Mouse (Mus musculus): Measurements from ENCODE around the gene Irs1. TPM values are rescaled to one million over a fixed set of nuclear protein-coding genes. Genes with fewer than 3 reads are reported as not detected.
A peak's percentile ranks its signal among the peaks of the same experiment; 100 is the strongest.

The Irs1 gene
- polyA plus RNA-seq, 1 experiment from 2014 or later: 9.2 TPM

GRCm38 (mm10) chr1:82243260-82243825 lies 47.9 kb downstream of the Irs1 start:
- Histone ChIP-seq H3K27ac (no peak overlapping the region), H3K9me3 (no peaks in the 10 kb centered on the region), H3K36me3 (peaks cover 3% of the 10 kb centered on the region; the same call in 1 of the 2 replicates), H3K9ac (no peak overlapping the region), H3K4me2 (no peak overlapping the region), H3K27me3 (no peaks in the 10 kb centered on the region), H3K4me1 (peaks cover 30% of the 10 kb centered on the region), H3K4me3 (no peak overlapping the region)
- WGBS: 88% methylated on average over 6 of the region's 6 CpGs
- no peak for ATAC-seq (ENCODE audit: insufficient number of reproducible peaks, insufficient read depth, low FRiP score, low TSS enrichment, low read depth)

DNA sequence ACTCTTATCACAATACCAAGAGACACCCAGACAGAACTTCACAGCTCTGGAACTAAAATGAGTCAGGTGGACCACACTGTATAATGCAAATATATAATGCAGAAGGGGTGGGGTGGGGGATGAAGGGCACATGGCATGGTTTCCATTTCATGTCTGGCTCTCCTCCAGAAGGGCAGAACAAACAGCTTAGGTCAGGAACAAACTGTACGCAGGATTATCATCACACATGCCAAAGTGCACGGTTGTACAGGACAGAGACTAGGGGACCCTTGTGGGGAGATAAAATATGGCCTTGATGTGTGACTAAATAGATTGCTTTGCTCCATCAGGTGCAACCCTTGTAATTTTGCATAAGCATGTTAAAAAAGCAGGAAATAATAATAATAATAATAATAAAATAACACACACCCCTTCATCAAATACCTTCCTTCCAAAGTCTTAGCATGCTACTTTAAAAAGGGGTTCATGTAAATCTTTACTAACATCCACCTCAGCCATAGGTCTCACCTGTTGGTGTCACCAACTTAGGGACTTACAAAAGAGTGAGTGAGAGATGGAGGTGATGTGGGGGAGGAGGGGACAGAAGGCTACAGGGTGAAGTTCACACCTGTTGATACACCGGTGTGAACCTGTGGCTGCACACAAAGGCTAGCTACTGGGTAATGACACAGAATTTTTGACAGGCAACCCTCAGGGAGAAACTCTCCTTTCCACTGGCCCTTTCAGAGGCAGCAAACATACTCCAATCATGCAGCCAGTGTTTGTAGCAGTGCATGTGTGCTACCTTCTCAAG lies 51.6 kb downstream of the Irs1 start:
- 66% methylated on average over 3 of the region's 3 CpGs for WGBS
- ATAC-seq (ENCODE audit: insufficient number of reproducible peaks, insufficient read depth, low FRiP score, low TSS enrichment, low read depth): no peak
- Histone ChIP-seq H3K36me3 (peaks cover 21% of the 10 kb centered on the region), H3K4me3 (no peak overlapping the region), H3K27ac (no peak overlapping the region), H3K27me3 (no peaks in the 10 kb centered on the region), H3K9ac (no peak overlapping the region), H3K4me2 (no peak overlapping the region), H3K4me1 (peaks cover 13% of the 10 kb centered on the region; the same call in 1 of the 2 replicates), H3K9me3 (no peaks in the 10 kb centered on the region)

- H3K4me2 ChIP-seq: no peak overlapping the region
- no peak overlapping the region for H3K27ac ChIP-seq
- H3K9me3 ChIP-seq: no peaks in the 10 kb centered on the region
- no peak for ATAC-seq (ENCODE audit: insufficient number of reproducible peaks, insufficient read depth, low FRiP score, low TSS enrichment, low read depth)
- H3K36me3 ChIP-seq: peaks cover 34% of the 10 kb centered on the region
- no peak overlapping the region for H3K9ac ChIP-seq
- 69% methylated on average over 4 of the region's 4 CpGs for WGBS
- no peaks in the 10 kb centered on the region for H3K27me3 ChIP-seq
- peaks cover 13% of the 10 kb centered on the region; the same call in 1 of the 2 replicates for H3K4me1 ChIP-seq
- H3K4me3 ChIP-seq: no peak overlapping the region
Observed at GRCm38 (mm10) chr1:82238245-82238644, 53.0 kb downstream of the Irs1 start.

DNA sequence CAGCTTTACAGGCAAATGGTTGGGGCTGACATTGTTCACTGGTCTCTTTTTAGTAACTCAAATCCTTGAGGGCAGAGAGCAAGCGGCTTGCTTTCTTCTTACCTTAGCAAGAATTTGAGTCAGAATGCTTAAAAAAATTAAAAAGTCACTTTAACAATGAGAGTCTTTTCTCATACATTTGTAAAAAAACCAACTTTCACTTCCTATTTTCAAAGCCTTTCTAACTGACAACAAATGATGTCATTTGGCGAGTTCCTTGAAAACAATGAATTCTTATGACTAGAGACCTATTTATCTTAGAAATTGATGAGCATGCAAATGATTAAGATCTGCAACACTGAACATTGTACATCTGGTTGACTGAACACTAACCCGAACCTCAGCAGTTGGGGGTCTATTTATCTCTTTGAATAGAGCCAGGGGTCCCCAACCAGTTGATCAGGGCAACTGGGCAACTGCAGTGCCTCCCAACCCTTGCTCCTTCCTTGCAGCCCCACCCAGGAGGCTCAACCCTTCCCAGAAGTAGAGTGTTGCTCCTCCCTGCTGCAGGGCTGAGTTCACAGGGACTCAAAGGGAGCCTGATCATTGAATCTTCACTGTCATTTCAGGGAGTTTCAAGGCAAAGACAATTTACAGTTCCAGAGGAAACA lies 55.6 kb downstream of the Irs1 start:
- no peak for ATAC-seq (ENCODE audit: insufficient number of reproducible peaks, insufficient read depth, low FRiP score, low TSS enrichment, low read depth)
- Histone ChIP-seq H3K4me1 (peaks cover 13% of the 10 kb centered on the region; the same call in 1 of the 2 replicates), H3K4me2 (no peak overlapping the region), H3K27ac (no peak overlapping the region), H3K27me3 (no peaks in the 10 kb centered on the region), H3K9ac (no peak overlapping the region), H3K9me3 (no peaks in the 10 kb centered on the region), H3K4me3 (no peak overlapping the region), H3K36me3 (peaks cover 35% of the 10 kb centered on the region)
- 85% methylated on average over 3 of the region's 3 CpGs for WGBS

- Histone ChIP-seq H3K4me3 (no peak overlapping the region), H3K27ac (no peak overlapping the region), H3K4me1 (peaks cover 7% of the 10 kb centered on the region; the same call in 1 of the 2 replicates), H3K9ac (no peak overlapping the region), H3K27me3 (no peaks in the 10 kb centered on the region), H3K36me3 (peaks cover 32% of the 10 kb centered on the region), H3K9me3 (no peaks in the 10 kb centered on the region), H3K4me2 (no peak overlapping the region)
- no peak for ATAC-seq (ENCODE audit: insufficient number of reproducible peaks, insufficient read depth, low FRiP score, low TSS enrichment, low read depth)
- 89% methylated on average over 3 of the region's 3 CpGs for WGBS
Observed at GRCm38 (mm10) chr1:82234616-82235015, 56.6 kb downstream of the Irs1 start.

DNA sequence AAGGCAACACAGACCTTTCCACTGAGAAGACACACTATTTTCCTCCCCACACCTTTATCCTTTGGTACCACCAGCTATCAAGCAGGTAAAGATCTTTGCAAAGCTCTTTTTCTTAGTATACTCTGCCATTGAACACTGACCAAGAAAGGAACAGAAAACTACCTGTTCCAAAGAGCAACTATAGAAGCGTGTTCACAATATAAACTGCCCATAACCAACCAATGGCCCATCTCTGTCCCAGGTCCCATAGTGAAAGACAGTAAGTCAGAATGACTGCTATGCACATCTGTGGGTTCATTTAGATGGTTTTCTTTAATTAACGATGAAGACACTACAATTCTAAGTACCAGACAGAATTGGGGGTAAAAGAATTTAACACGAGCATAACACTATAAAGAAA lies 58.4 kb downstream of the Irs1 start, which contains the start of gene Gm9747:
Gm9747 (plus strand) TSS at position 301 of the 400 bp plus-strand sequence.
- Histone ChIP-seq H3K9ac (no peak within 1 kb of the TSS), H3K27me3 (no peaks in the 10 kb centered on the region), H3K36me3 (peaks cover 32% of the 10 kb centered on the region), H3K4me1 (no peaks in the 10 kb centered on the region), H3K27ac (no peak within 1 kb of the TSS), H3K4me2 (no peak within 1 kb of the TSS), H3K4me3 (no peak within 1 kb of the TSS), H3K9me3 (no peaks in the 10 kb centered on the region)
- ATAC-seq (ENCODE audit: insufficient number of reproducible peaks, insufficient read depth, low FRiP score, low TSS enrichment, low read depth): no peak
- 91% methylated on average over 3 of the region's 3 CpGs for WGBS

- Histone ChIP-seq H3K27me3 (no peaks in the 10 kb centered on the region), H3K9me3 (no peaks in the 10 kb centered on the region), H3K27ac (no peak overlapping the region), H3K4me2 (no peak overlapping the region), H3K4me1 (no peaks in the 10 kb centered on the region), H3K9ac (no peak overlapping the region), H3K4me3 (no peak overlapping the region), H3K36me3 (peaks cover 7% of the 10 kb centered on the region; the same call in 1 of the 2 replicates)
- ATAC-seq (ENCODE audit: insufficient number of reproducible peaks, insufficient read depth, low FRiP score, low TSS enrichment, low read depth): no peak
Observed at GRCm38 (mm10) chr1:82228841-82229240, 62.4 kb downstream of the Irs1 start.

DNA sequence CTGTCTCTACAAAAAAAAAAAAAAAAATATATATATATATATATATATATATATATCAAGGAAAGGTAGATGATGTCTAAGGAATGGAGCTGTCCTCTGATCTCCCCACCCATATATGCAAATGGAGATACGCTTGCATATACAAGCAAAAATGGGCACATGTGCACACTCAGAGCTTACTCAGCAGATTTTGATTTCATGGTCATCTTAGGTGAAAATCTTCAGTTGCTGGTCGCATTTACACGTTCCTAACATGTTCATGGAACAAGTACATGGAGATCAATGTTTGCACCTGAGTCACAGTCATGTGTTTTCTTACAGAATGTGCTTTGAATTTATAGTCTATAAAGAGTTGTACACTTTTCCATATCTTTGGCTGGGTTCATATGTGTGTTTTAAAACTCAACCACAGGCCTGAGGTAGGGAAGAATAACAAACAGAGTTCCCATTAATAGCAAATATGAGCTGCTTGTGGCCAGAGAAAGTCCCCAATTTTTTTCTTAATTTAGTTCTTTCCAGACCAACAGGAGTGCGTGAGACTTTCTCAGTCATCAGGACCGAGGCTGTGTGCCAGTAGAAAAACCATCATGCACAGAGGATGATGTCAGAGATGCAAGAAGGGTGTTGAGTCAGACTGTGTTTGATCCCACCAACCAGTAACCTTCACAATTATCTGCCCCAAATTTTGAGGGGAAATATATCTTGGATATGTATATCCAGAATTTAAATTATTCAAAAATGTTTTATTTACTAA lies 68.0 kb downstream of the Irs1 start:
- Histone ChIP-seq H3K27ac (no peak overlapping the region), H3K4me3 (no peak overlapping the region), H3K4me1 (peaks cover 12% of the 10 kb centered on the region), H3K27me3 (no peaks in the 10 kb centered on the region), H3K36me3 (no peaks in the 10 kb centered on the region), H3K4me2 (no peak overlapping the region), H3K9ac (no peak overlapping the region), H3K9me3 (no peaks in the 10 kb centered on the region)
- WGBS: 91% methylated on average over 5 of the region's 5 CpGs
- no peak for ATAC-seq (ENCODE audit: insufficient number of reproducible peaks, insufficient read depth, low FRiP score, low TSS enrichment, low read depth)

DNA sequence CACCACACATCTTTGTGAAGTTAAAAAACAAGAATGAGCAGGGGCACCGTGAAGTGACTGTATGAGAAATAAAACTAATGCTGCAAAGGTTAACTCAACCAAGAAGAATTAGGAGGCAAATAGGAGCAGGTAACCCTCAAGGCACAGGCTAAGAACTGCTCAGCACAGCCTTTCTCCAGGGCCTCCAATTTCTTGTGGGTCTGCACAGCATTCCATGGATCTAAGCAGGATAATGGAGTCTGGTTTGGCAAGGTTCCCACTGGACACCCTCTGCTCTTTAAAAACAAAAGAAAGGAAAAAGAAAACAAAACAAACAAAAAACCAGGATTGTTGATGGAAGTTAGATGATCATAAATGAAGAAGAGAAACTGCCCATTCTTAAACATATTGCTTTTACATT lies 69.8 kb downstream of the Irs1 start:
- no peak for ATAC-seq (ENCODE audit: insufficient number of reproducible peaks, insufficient read depth, low FRiP score, low TSS enrichment, low read depth)
- H3K4me1 ChIP-seq: peaks cover 12% of the 10 kb centered on the region
- no peaks in the 10 kb centered on the region for H3K36me3 ChIP-seq
- H3K27ac ChIP-seq: no peak overlapping the region
- 9% methylated on average over 1 of the region's 1 CpGs for WGBS
- H3K4me3 ChIP-seq: no peak overlapping the region
- H3K27me3 ChIP-seq: no peaks in the 10 kb centered on the region
- H3K4me2 ChIP-seq: peak overlapping the region; percentile 44; the same call in 1 of the 2 replicates
- H3K9ac ChIP-seq: no peak overlapping the region
- no peaks in the 10 kb centered on the region for H3K9me3 ChIP-seq

- Histone ChIP-seq H3K4me3 (no peak overlapping the region), H3K27ac (no peak overlapping the region; the same call in 1 of the 2 replicates)
- 21% methylated on average over 12 of the region's 12 CpGs for WGBS
Observed at GRCm38 (mm10) chr1:82220673-82221396, 70.4 kb downstream of the Irs1 start.

GRCm38 (mm10) chr1:82207511-82207910 lies 83.7 kb downstream of the Irs1 start:
- no peaks in the 10 kb centered on the region for H3K27me3 ChIP-seq

More at GRCm38 (mm10) chr1:82220673-82221396, 70.4 kb downstream of the Irs1 start:
- no peaks in the 10 kb centered on the region for H3K9me3 ChIP-seq
- H3K4me2 ChIP-seq: peak overlapping the region; percentile 44
- H3K36me3 ChIP-seq: no peaks in the 10 kb centered on the region
- ATAC-seq (ENCODE audit: insufficient number of reproducible peaks, insufficient read depth, low FRiP score, low TSS enrichment, low read depth): no peak; the same call in 1 of the 2 replicates
- no peaks in the 10 kb centered on the region for H3K27me3 ChIP-seq
- peaks cover 12% of the 10 kb centered on the region for H3K4me1 ChIP-seq
- no peak overlapping the region for H3K9ac ChIP-seq

More at GRCm38 (mm10) chr1:82207511-82207910, 83.7 kb downstream of the Irs1 start:
- no peak for ATAC-seq (ENCODE audit: insufficient number of reproducible peaks, insufficient read depth, low FRiP score, low TSS enrichment, low read depth)
- Histone ChIP-seq H3K27ac (no peak overlapping the region), H3K4me1 (peaks cover 2% of the 10 kb centered on the region; the same call in 1 of the 2 replicates), H3K4me3 (no peak overlapping the region), H3K4me2 (no peak overlapping the region), H3K9me3 (0 out of 2 replicates have a peak, but pooled peaks cover 6% of the 10 kb centered on the region), H3K36me3 (no peaks in the 10 kb centered on the region), H3K9ac (no peak overlapping the region)
- 76% methylated on average over 5 of the region's 5 CpGs for WGBS
